Mouse (Mus musculus) heart, postnatal 10 days (tissue): ENCODE measurements around the gene Srr. TPM values are rescaled to one million over a fixed set of nuclear protein-coding genes. Genes with fewer than 3 reads are reported as not detected.
A peak's percentile ranks its signal among the peaks of the same experiment; 100 is the strongest.

Source experiments
- DNase-seq, 2 experiments: peaks; one replicate each; pipeline ENCODE4 v3.0.0; 2021
- intact Hi-C: fragments of 180-260 bp; cut with DNase I; formaldehyde crosslinking; loops from one replicate; pipeline ENCODE4 v1.15.1; 2025
- total RNA-seq, 2 experiments: library from RNA; stranded (reverse); gene quantifications; 2 replicates each; pipeline ENCODE4 v1.2.3; 2021

The Srr gene
- 10 to 100 TPM; 33.2 to 34.5 TPM for total RNA-seq

DNA sequence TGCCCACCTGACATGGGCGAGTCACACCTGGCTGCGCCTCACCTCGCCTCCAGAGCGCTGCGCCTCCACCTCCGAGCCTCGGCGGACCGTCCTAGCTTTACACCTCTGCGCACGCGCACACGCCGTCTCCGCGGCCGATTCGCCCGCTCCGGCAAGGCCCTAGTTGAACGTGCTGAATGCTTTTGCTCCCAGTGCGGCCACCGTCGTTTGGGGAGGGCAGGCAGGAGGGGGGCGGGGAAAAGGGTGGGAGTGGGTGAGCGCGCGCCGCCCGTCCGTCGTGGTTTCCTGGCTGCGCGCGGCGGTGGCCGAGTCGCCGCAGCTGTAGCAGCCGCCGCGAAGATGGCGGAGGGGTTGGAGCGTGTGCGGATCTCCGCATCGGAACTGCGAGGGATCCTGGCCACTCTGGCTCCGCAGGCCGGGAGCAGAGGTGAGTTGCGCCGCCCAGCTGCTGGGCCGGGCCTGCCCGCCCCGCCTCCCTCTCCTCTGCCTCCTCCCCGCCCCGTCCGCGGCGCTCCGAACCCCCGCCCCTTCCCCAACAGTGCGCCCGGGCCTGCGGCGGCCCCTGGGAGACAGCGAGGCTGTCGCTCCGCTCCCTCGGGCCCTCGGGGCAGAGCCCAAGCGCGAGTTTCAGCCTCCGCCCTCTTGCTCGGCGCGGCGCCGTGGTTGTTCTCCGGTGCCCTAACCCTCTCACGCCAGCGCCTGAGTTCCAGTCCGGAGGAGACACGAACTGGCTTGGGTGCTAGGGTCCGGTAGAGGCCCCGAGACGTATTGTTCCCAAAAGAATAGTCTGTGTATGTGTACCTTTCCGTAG, at the start of gene Srr, which contains the start of gene Smg6:
Srr (minus strand) TSS at position 372 of the 811 bp plus-strand sequence.
Smg6 (plus strand) TSS at position 247 of the 811 bp plus-strand sequence.
- DNase-seq = peak; percentile 95 to 97
- intact Hi-C loops = loop anchor here (1.0 kb wide), 1 partner anchor 28 kb away; the partner anchor contains the start of gene Sgsm2

GRCm38 (mm10) chr11:74974615-74975014, 48.9 kb upstream of the Srr start:
- intact Hi-C loops = no loop called here
- no peak for DNase-seq

- intact Hi-C loops = no loop called here
- DNase-seq = no peak
Observed at GRCm38 (mm10) chr11:74973290-74974157, 47.8 kb upstream of the Srr start.

GRCm38 (mm10) chr11:74965516-74965915, 39.8 kb upstream of the Srr start:
- intact Hi-C loops = no loop called here
- DNase-seq = no peak

DNA sequence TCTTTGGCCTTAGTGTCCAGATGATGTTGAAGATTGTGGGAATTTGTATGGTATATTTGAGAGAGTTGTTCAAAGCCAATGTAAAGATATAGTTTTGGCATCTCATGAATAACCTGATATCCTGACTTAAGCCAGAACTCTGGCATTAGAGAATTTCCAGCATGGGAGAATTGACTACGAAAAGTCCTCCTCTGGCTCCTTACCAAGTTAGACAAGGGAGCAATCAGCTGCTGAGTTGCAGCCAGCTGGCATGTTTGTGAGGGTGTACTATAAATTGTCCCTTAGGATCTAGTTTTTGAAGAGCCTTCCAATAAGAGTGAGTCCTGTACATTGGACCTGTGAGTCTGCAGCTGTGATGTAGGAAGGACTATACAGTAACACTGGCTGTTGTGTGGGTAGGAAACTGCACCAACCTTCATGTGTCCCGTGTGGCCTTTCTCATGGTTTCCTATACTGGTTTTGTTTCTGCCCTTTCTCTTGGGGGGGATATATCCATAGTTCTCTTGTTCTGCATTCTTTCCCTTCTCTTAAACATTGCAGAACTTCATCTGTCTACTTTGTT, 37.2 kb upstream of the Srr start:
- peak; percentile 35 to 55 for DNase-seq
- intact Hi-C loops = no loop called here

DNA sequence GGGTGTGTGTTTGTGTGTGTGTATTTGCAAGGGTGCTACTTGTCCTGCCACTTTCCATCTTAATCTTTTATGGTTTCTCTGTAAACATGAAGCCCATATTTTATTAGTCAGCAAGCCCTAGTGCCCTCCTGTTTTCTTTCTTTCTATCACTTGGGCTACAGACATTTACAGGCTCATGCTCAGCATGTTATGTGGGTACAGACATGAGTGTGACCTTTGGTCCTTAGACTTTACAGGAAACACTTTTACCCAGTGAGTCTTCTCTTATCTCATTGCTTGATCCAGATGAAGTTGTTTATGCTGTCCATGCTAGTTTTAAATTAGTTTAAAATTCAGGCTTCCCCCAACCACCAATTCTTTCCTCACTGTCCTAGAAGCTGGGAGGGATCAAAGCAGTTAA, 36.2 kb upstream of the Srr start:
- intact Hi-C loops = no loop called here
- no peak for DNase-seq

DNA sequence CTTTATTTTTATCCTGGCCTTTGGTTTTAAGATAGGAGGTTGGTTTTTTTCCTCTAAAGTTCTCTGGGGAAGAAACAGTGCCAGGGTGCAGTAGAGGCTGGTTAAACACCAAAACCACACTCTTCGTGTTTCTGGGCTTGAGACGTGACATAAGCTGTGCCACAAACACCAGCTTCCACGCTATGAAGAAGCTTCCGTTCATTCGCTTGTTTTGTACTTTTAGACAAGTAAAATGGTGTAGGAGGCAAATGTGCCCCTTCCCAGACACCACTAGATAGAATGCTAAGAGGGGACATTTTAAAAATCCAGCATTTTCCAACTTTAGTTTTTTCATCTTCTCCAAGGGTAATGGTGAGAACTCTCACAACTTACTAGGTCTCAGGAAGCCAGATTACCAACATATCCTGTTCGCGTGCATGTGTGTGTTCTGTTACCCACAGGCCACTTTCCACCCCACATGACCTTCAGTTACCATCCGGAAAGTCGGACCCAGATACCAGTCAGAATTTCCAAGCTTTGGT, 34.3 kb upstream of the Srr start:
- DNase-seq = no peak
- intact Hi-C loops = no loop called here

- intact Hi-C loops = no loop called here
- DNase-seq = no peak
Observed at GRCm38 (mm10) chr11:74959501-74959900, 33.8 kb upstream of the Srr start.

DNA sequence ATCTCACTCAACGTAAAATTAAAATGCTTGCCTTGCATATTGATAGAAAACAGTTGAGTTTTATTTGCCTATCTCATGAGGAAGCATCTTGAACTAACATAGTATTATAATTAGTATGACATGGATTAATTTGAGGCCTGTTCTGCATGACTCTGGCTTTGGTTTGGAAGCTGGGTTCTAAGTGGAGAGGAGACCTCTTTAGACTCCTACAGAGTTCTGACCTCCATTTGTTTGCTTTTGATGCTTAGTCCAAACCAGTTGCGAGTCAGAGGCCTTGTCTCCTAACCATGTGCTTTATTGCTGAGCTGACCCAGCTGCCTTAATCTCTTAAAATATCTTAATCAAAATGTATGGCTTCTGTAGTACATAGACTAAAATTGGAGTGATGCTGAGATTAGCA, 31.9 kb upstream of the Srr start:
- DNase-seq = no peak
- intact Hi-C loops = no loop called here

- no peak for DNase-seq
- intact Hi-C loops = no loop called here
Observed at GRCm38 (mm10) chr11:74956006-74956405, 30.3 kb upstream of the Srr start.

DNA sequence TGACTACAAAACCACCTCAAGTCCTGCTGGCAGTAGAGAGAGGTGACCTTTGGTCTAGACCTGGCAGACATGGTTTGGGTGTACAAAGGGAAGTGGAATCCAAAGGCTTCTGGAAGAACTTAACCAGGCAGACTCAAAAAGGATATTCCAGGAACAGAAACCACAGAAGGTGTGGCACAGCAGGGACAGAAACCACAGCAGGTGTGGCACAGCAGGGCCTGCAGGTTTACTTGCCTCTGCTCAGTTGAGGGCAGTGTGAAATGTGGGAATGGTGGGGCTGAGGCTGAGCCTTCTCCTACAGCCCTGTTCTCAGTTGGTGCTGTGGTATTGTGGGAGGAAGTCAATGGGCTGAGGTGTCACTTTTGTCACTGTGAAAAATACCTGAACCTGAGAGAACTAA, 29.2 kb upstream of the Srr start:
- no peak for DNase-seq
- intact Hi-C loops = no loop called here

GRCm38 (mm10) chr11:74946348-74946747, 20.6 kb upstream of the Srr start:
- intact Hi-C loops = loop anchor here (1.0 to 5.0 kb wide), 2 partner anchors 224 to 341 kb away; no protein-coding TSS in a partner anchor
- peak; percentile 45 to 64 for DNase-seq

DNA sequence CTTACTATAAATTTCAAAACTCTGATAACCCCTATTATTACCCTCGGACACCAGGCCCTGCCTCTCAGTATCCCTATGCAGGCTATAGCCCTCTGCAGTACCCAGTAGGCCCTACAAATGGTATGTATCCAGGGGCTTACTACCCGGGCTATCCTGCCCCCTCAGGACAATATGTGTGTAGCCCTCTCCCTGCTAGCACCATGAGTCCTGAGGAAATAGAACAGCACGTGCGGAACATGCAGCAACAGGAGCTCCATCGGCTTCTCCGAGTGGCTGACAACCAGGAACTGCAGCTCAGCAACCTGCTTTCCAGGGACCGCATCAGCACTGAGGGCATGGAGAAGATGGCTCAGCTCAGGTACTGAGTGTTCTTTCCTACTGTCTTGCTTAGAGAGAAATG, 4.6 kb upstream of the Srr start:
- DNase-seq = no peak
- intact Hi-C loops = no loop called here

- intact Hi-C loops = no loop called here
- DNase-seq = no peak
Observed at GRCm38 (mm10) chr11:74929111-74929510, 3.4 kb upstream of the Srr start.

GRCm38 (mm10) chr11:74927236-74927725, 1.5 kb upstream of the Srr start:
- intact Hi-C loops = no loop called here
- no peak for DNase-seq

- intact Hi-C loops = loop anchor here (1.0 kb wide), 1 partner anchor 29 kb away; the partner anchor contains the start of gene Sgsm2
- peak; percentile 65 for DNase-seq
Observed at GRCm38 (mm10) chr11:74926388-74927005, 749 bp upstream of the Srr start.

- DNase-seq = peak; percentile 11 to 38
- intact Hi-C loops = no loop called here
Observed at GRCm38 (mm10) chr11:74924149-74924548, 1.6 kb downstream of the Srr start.

- DNase-seq = no peak
- intact Hi-C loops = no loop called here
Observed at GRCm38 (mm10) chr11:74919249-74919648, 6.5 kb downstream of the Srr start.

GRCm38 (mm10) chr11:74912492-74912891, 13.3 kb downstream of the Srr start:
- no peak for DNase-seq
- intact Hi-C loops = no loop called here

DNA sequence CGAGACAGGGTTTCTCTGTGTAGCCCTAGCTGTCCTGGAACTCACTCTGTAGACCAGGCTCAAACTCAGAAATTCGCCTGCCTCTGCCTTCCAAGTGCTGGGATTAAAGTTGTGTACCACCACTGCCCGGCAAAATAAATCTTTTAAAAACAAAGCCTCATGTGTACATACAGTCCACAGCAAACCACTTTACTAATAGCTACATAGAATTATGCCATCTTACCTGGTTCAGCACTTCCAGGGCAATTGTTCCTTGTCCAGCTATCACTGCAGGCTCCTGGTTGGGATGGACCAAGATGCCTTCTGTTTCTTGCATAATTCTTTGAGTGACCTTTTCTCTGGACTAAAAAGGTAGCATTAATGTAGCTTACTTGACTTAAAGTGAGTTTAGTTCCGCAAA, 15.8 kb downstream of the Srr start:
- no peak for DNase-seq
- intact Hi-C loops = no loop called here
